Mouse (Mus musculus) bone marrow macrophage, adult 2 months (primary cell): ENCODE results near the gene Rnf185.

ENCODE experiments used
- CTCF ChIP-seq: IDR thresholded peaks from 2 replicates; pipeline ENCODE4 v1.5.1; 2012; ENCODE audit warnings: low read depth, mild to moderate bottlenecking, low read length, moderate library complexity
- POLR2A ChIP-seq: IDR thresholded peaks from 2 replicates; pipeline ENCODE4 v1.6.1; 2012; ENCODE audit warnings: mild to moderate bottlenecking, low read depth, low read length, borderline replicate concordance

GRCm38 (mm10) chr11:3487952-3488570, 35.9 kb upstream of the Rnf185 start, which contains the start of gene Pla2g3:
- TF ChIP-seq CTCF (no peak), POLR2A (no peak)
